ENCODE assay signal across 16 mouse cellular contexts in the genomic region with DNA sequence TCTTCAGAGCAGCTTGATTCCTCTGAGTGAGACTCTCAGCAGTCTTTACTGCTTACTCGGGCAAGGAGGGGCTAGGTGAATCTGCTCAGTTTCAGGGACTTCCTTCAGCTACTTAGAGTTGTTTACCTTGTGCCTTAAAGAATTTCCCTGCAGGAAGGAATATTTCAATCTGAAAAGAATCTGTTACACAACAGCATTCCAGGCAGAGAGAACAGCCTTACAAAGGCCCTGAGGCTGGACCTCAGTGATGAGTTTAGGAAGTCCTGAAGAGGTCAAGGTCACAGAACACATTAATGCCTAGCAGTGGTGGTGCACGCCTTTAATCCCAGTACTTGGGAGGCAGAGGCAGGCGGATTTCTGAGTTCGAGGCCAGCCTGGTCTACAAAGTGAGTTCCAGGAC.
"Had no signal": no experiment of that assay in that cellular context is flagged by ENCODE, and none has a peak within 500 bp of the region (broad histone marks: within the 10 kb centered on the region; RNA-seq: fewer than 3 reads in every experiment).

No protein-coding gene starts in this region.

- H3K4me2 ChIP-seq: lung, embryonic 14.5 days; midbrain, embryonic 12.5 days; midbrain, embryonic 15.5 days; neural tube, embryonic 12.5 days; stomach, embryonic 15.5 days had no signal

- H3K9me3 ChIP-seq: midbrain, embryonic 10.5 days; midbrain, embryonic 12.5 days; midbrain, embryonic 15.5 days; neural tube, embryonic 12.5 days; stomach, embryonic 15.5 days had no signal

- ATAC-seq: midbrain, embryonic 15.5 days had no signal

- H3K9ac ChIP-seq: lung, embryonic 14.5 days; midbrain, embryonic 12.5 days; midbrain, embryonic 15.5 days; neural tube, embryonic 12.5 days; stomach, embryonic 15.5 days had no signal

- H3K36me3 ChIP-seq: stomach, embryonic 15.5 days had no signal

- DNase-seq: lung, adult 18-20 months; lung, embryonic 14.5 days; lung, postnatal 10 days; lung, postnatal 4 days; retina, postnatal 1 day; right cerebral cortex, adult 18-20 months; right cerebral cortex, postnatal 14 days; thymus, adult 2 months; thymus, postnatal 25 days; thymus, postnatal 4 days had no signal

- H3K4me3 ChIP-seq: midbrain, embryonic 10.5 days; midbrain, embryonic 12.5 days; midbrain, embryonic 15.5 days; neural tube, embryonic 12.5 days; stomach, embryonic 15.5 days had no signal

- H3K27ac ChIP-seq: midbrain, embryonic 10.5 days; midbrain, embryonic 12.5 days; midbrain, embryonic 15.5 days; neural tube, embryonic 12.5 days; stomach, embryonic 15.5 days; stomach, postnatal 0 days had no signal

- H3K27me3 ChIP-seq: midbrain, embryonic 12.5 days; midbrain, embryonic 15.5 days; neural tube, embryonic 12.5 days; stomach, embryonic 15.5 days had no signal
